Mouse (Mus musculus): ENCODE data around the gene Arid1b. TPM values are rescaled to one million over a fixed set of nuclear protein-coding genes. Genes with fewer than 3 reads are reported as not detected.

Arid1b gene
- polyA plus RNA-seq, 1 experiment from 2014 or later, result 14.1 TPM

DNA sequence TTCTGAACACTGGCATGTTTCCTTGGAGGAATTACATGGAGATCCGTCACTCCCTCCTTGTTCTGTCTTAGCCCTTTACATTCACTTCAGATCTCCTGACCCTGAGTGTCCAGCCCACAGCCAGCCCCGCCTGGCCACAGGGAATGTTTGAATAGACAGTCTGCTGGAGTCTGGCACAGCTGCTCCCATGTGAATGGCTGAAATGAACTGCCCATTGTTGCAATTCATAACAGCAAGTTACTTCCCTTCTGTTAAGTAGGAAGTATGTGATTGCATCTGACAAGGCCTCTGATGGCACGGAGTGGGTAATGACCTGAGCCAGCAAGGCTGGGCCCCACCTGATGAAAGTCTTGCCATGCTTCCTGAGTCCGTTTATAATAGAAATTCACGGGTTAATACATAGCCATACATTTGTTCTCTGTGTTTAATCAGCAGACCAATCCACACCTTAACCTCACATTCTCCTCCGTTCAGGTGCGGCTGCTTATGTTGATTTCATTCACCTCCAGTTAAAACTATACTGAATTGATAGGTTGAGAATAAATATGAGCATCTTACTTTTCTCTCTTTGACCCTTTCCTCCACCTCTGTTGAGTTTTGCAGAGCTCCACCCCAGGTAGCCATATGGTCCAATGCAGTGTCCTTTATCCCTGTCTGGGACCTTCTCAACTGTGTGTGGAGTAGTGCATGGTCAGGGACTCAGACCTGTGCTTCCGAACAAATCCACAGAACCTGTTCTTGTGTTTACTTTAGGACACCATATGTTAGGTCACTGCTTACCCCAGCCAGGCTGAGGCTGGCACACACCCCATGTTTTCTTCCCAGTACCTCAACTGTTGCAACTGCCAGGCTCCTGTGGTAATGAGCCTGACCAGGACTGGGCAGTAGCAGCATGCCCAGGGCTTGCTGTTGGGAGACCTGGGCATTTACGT lies 299.8 kb downstream of the Arid1b start:
- H3K27me3 ChIP-seq, result no peaks in the 10 kb centered on the region
- H3K9ac ChIP-seq, result no peak overlapping the region
- WGBS, result 55% methylated on average over 9 of the region's 9 CpGs
- no peaks in the 10 kb centered on the region for H3K9me3 ChIP-seq
- H3K4me3 ChIP-seq, result no peak overlapping the region
- H3K36me3 ChIP-seq, result peaks cover 14% of the 10 kb centered on the region
- peaks cover 54% of the 10 kb centered on the region for H3K4me1 ChIP-seq (replicated peaks)
- peak overlapping the region; percentile 77 for H3K27ac ChIP-seq (replicated peaks)
- no peak overlapping the region for H3K4me2 ChIP-seq
- ATAC-seq (ENCODE audit: low read depth), result no peak

DNA sequence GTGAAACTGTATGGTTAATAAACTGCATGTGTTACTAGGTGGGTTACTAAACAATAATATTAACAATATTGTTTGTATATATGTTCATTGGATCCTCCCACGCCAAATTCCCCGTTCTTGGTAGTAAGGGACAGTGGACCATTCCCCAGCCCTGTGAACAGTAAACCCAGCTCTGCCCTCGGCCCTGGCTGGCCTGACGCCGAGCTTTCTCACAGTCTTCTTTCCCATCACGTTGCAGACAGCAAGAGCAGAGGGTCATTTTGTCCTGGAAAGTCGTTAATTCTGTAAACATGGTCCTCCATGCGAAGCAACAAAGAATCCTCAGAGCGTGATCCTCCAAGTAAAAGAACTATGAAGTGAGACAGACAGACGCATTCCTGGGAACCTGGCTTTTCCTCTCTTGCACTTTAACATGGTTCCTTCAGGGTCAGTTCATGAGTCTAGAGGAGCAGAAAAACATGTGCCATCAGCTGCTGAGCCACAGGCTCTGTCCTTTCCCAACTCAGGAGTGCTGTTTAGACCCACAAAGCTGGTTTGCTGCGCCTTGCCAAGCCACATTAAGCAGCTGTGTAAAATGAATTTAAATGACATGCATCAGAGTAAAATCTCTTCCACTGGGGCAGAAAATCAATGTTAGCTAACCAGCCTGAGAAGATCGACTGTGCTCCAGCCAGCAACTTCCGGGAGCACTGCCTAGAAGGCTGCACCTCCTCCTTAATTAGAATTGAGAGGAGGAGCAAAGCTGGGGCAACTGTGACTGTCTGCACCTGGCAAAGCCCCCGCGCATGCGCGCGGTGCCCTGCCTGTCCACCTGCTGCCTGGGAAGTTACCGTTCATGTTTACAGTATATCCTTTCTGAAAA lies 301.2 kb downstream of the Arid1b start:
- no peak overlapping the region for H3K4me3 ChIP-seq
- H3K27me3 ChIP-seq, result no peaks in the 10 kb centered on the region
- peak overlapping the region; percentile 77 for H3K27ac ChIP-seq (replicated peaks)
- H3K4me2 ChIP-seq, result no peak overlapping the region
- no peaks in the 10 kb centered on the region for H3K9me3 ChIP-seq
- ATAC-seq (ENCODE audit: low read depth), result peak; percentile 49; the same call in 1 of the 2 replicates
- peaks cover 65% of the 10 kb centered on the region for H3K4me1 ChIP-seq (replicated peaks)
- H3K36me3 ChIP-seq, result peaks cover 11% of the 10 kb centered on the region
- 57% methylated on average over 19 of the region's 19 CpGs for WGBS
- no peak overlapping the region for H3K9ac ChIP-seq

DNA sequence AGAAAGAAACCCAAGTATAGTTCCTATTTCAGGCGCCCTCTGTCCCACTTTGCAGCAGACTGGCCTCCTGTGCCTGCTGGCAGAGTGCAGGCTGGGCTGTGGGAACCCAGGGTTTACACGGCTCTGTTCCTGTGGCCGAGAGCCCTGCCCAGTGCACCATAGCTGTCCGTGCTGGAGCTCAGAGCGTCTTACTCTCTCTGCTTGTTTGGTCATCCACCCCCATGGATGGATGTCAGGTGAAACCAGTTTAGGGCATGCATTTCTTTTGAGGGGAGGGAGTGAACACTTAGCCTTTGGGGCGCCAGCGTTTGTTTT lies 301.8 kb downstream of the Arid1b start:
- H3K9ac ChIP-seq, result 0 out of 2 replicates have a peak overlapping the region, but pooled peaks have one; percentile 22
- H3K9me3 ChIP-seq, result no peaks in the 10 kb centered on the region
- peaks cover 9% of the 10 kb centered on the region for H3K36me3 ChIP-seq
- no peaks in the 10 kb centered on the region for H3K27me3 ChIP-seq
- H3K4me3 ChIP-seq, result no peak overlapping the region
- H3K4me1 ChIP-seq (replicated peaks), result peaks cover 69% of the 10 kb centered on the region
- 69% methylated on average over 7 of the region's 7 CpGs for WGBS
- no peak for ATAC-seq (ENCODE audit: low read depth)
- no peak overlapping the region for H3K4me2 ChIP-seq
- peak overlapping the region; percentile 77 for H3K27ac ChIP-seq (replicated peaks)

DNA sequence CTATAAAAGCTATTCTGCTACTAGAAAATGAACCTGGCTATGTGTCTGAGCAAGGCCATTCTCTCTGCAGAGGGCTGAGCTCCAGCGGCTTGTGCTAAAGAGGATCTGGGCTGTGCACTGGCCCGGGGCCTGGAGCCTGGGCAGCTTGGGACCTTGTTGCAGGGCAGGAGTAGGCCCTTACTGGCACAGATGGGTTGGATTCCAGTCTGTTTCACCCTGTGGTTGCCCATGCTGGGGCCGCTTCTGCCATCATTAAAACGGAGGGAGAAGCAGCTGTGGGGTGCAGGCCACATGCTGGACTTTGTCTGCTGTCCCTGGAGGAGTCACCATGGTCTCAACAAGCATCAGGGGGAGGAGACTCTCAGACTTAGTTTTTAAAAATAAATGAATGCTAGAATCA lies 303.4 kb downstream of the Arid1b start:
- no peak for ATAC-seq (ENCODE audit: low read depth)
- Histone ChIP-seq H3K27ac (replicated peaks) (0 out of 2 replicates have a peak overlapping the region, but pooled peaks have one; percentile 28), H3K4me3 (no peak overlapping the region), H3K9ac (no peak overlapping the region), H3K4me2 (no peak overlapping the region), H3K9me3 (no peaks in the 10 kb centered on the region), H3K27me3 (no peaks in the 10 kb centered on the region), H3K4me1 (replicated peaks) (peaks cover 69% of the 10 kb centered on the region), H3K36me3 (no peaks in the 10 kb centered on the region)
- 87% methylated on average over 4 of the region's 4 CpGs for WGBS

DNA sequence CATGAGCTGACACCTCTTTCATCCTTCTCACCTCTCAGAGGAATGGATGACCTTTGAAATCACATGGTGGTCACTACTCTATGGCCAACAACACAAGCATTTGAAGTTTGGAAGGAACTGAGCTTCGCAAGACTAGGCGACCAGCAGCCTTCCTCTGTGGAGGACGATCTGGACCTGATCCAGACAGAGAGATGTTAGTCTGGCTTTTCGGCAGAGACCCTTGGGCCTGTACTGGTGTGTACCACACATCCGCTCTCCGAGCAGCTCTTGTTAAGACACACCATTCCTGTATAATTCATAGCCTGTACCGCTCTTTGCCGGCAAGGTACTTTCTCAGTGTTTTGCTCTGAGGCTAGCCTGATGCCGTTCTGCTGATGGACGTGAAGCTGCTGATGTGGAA lies 303.9 kb downstream of the Arid1b start:
- WGBS, result 65% methylated on average over 10 of the region's 10 CpGs
- Histone ChIP-seq H3K27me3 (no peaks in the 10 kb centered on the region), H3K9ac (no peak overlapping the region), H3K4me3 (no peak overlapping the region), H3K36me3 (no peaks in the 10 kb centered on the region), H3K9me3 (no peaks in the 10 kb centered on the region), H3K4me2 (no peak overlapping the region), H3K4me1 (replicated peaks) (peaks cover 69% of the 10 kb centered on the region), H3K27ac (replicated peaks) (0 out of 2 replicates have a peak overlapping the region, but pooled peaks have one; percentile 23)
- no peak for ATAC-seq (ENCODE audit: low read depth)

DNA sequence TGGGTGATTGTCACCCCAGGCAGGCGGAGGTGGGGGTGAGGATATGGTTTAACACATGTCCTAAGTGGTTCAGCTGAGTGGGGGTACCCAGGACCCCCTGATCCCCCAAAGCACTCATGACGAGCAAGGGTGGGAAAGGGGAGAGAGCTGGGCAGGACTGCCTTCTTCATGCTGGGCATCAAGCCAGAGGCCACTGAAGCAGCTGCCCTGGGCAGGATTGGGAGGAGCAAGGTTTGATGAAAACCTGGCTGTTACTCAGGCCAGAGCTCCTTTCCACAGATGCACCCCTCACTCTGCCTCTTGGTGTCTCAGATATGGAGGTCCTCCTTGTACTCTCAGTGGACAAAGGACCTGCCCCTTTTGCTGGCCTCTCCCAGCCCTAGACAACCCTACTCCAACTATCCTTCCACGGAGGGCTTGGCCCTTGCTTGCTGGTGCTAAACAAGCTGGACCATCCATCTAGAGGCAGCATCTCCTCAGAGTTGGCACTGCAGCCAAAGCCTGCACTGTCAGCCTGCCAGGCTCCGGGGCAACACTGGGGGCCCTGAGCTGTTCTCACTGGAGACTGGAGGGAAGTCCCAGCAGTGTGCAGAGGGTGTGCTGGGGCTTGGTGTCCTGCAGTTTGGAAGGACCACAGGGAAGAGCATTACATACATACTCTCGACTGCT lies 304.9 kb downstream of the Arid1b start:
- peak overlapping the region; percentile 46 for H3K27ac ChIP-seq (replicated peaks)
- no peaks in the 10 kb centered on the region for H3K27me3 ChIP-seq
- no peaks in the 10 kb centered on the region for H3K9me3 ChIP-seq
- H3K4me1 ChIP-seq (replicated peaks), result peaks cover 61% of the 10 kb centered on the region
- WGBS, result 80% methylated on average over 5 of the region's 5 CpGs
- H3K9ac ChIP-seq, result no peak overlapping the region
- no peak overlapping the region for H3K4me3 ChIP-seq
- H3K4me2 ChIP-seq, result no peak overlapping the region
- no peaks in the 10 kb centered on the region for H3K36me3 ChIP-seq
- ATAC-seq (ENCODE audit: low read depth), result no peak

DNA sequence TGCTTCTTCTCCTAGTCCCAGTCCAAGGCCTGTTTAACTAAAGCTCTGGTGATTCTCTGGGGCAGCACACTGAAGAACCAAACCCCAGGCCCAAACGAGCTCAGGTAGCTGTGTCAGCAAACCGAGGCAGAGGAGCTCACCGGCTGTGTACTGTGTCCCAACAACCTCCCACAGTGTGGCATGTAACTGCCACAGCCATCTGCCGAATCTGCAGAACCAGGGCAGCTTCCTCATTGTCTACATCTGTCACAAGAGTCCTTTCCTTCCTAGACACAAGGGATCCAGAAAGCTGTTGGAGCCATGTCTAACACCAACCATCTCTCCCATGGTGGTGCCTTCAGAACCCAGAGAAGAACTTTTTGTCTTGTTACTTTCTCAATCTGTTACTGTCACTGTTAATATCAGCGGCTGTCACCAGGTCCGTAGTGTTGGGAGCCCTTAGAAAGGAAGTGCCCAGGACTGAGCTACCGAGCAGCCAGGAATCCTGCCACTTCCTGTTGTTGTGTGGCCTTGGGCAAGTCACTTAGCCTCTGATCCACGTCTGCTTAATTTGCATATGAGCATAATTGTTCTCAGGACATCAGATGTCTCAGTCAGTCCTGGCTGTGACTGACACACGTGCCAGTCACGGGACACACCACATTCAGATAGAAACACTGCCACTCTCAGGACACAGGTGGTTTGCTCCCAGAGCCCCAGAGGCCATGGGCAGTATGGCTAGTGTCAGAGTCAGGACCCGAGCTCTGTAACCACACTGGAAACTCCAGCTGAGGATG lies 309.0 kb downstream of the Arid1b start:
- H3K4me1 ChIP-seq (replicated peaks), result peaks cover 22% of the 10 kb centered on the region
- no peak overlapping the region for H3K4me3 ChIP-seq
- H3K27me3 ChIP-seq, result no peaks in the 10 kb centered on the region
- H3K36me3 ChIP-seq, result peaks cover 21% of the 10 kb centered on the region
- no peak overlapping the region for H3K27ac ChIP-seq (replicated peaks)
- no peak overlapping the region for H3K9ac ChIP-seq
- no peaks in the 10 kb centered on the region for H3K9me3 ChIP-seq
- no peak for ATAC-seq (ENCODE audit: low read depth)
- no peak overlapping the region for H3K4me2 ChIP-seq
- 75% methylated on average over 11 of the region's 11 CpGs for WGBS

DNA sequence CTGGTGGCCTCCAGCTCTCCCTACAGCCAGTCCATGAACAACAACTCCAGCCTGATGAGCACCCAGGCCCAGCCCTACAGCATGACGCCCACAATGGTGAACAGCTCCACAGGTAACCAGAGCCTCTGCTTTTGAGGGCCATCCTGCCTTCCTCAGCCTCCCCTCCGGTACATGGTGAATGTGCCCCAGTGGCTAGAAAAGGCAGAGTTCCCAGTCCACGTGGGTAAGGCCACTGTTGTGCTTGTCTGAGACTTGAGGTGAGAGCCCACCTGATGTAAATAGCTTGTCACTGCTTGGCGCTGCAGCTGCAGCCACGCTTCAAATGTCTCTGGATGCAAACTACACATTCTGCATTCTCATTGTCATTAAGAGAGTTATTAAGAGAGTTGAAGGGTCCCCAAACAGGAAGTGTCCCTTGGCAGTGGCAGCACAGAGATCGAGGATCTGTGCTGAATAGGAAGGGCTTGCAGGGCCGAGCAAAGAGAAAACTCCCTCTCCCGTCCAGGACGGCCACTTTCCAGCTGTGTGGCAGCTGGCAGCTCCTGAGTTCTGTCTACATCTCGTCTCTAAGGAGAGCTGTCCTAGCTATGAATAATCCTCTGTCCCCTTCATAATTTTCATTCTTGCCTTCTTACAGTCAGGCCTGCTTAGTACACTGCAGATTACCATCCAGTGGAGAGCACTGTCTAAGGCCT lies 311.8 kb downstream of the Arid1b start:
- Histone ChIP-seq H3K4me2 (no peak overlapping the region), H3K27me3 (no peaks in the 10 kb centered on the region), H3K9me3 (no peaks in the 10 kb centered on the region), H3K4me1 (replicated peaks) (peaks cover 18% of the 10 kb centered on the region), H3K36me3 (peaks cover 21% of the 10 kb centered on the region), H3K4me3 (no peak overlapping the region), H3K9ac (0 out of 2 replicates have a peak overlapping the region, but pooled peaks have one; percentile 26), H3K27ac (replicated peaks) (0 out of 2 replicates have a peak overlapping the region, but pooled peaks have one; percentile 13)
- ATAC-seq (ENCODE audit: low read depth), result no peak
- 83% methylated on average over 10 of the region's 10 CpGs for whole genome bisulfite sequencing

DNA sequence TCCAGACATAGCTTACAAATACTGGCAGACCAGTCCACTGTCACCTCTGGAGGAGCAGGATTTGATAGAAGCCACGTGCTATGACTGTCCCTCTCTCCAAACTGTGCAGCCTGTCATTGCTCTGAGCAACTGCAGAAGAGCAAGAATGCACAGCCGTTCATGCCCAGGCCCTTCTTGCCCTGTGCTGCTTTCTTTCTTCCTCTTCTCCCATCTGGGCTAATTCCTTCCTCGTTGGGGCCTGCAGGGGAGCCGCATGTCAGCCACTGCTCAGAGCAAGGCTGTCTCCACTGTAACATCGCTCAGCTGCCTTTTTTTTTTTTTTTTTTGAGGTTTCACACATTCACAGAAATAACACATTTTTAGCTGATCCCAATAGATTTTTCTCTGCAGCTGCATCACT lies 315.8 kb downstream of the Arid1b start:
- Histone ChIP-seq H3K9ac (no peak overlapping the region), H3K9me3 (no peaks in the 10 kb centered on the region), H3K27ac (replicated peaks) (peak overlapping the region; percentile 61), H3K4me3 (no peak overlapping the region), H3K27me3 (no peaks in the 10 kb centered on the region), H3K4me2 (no peak overlapping the region), H3K36me3 (peaks cover 43% of the 10 kb centered on the region), H3K4me1 (replicated peaks) (peaks cover 32% of the 10 kb centered on the region)
- ATAC-seq (ENCODE audit: low read depth), result 0 out of 2 replicates have a peak, but pooled peaks have one; percentile 24
- 44% methylated on average over 5 of the region's 5 CpGs for WGBS

DNA sequence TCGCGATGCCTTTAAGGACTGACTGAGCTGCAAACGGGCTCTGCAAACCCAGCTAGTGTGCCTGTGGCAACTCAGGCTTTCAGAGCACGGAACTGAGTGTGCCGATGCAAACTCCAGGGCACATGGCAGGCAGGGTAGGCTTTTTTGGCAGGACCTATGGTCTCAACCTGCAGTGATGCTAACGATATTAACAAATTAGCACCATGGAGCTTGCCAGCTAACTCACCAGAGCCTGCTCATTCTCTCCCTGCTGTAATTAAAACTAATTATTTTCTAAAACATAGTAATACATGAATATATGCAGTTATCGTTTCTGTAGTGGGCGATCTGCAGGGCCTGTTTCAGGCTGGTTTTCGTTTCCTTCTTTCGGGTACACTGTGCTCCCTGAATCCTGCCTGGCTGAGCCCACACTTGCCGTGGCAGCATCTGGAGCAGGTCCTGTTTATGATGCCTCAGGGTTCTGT lies 316.3 kb downstream of the Arid1b start:
- ATAC-seq (ENCODE audit: low read depth), result no peak
- Histone ChIP-seq H3K27ac (replicated peaks) (peak overlapping the region; percentile 61; the same call in 1 of the 2 replicates), H3K4me2 (no peak overlapping the region), H3K4me3 (no peak overlapping the region), H3K36me3 (peaks cover 43% of the 10 kb centered on the region), H3K27me3 (no peaks in the 10 kb centered on the region), H3K4me1 (replicated peaks) (peaks cover 32% of the 10 kb centered on the region), H3K9ac (no peak overlapping the region), H3K9me3 (no peaks in the 10 kb centered on the region)
- 69% methylated on average over 11 of the region's 11 CpGs for WGBS

DNA sequence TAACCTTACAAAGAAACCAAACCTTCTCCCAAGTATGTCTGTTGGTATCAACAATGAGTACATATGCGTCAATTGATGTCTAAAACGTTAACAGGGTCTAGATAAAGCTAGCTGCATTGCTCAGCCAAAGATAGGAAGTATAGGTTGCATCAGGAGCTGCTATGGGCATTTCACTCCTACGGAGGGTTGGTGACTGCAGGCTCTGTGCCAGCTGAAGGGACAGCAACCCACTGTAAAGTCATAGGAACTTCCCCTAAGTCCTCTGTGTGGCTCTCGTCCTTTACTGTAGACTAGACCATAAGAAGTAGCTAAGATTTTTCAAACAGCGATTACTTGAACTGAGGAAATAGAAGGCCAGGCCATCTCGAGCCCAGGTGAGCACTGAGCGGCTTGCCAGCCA lies 316.9 kb downstream of the Arid1b start:
- peaks cover 42% of the 10 kb centered on the region for H3K36me3 ChIP-seq
- H3K9ac ChIP-seq, result no peak overlapping the region
- 85% methylated on average over 7 of the region's 7 CpGs for WGBS
- no peak overlapping the region for H3K4me2 ChIP-seq
- H3K27ac ChIP-seq (replicated peaks), result no peak overlapping the region
- H3K9me3 ChIP-seq, result no peaks in the 10 kb centered on the region
- no peak overlapping the region for H3K4me3 ChIP-seq
- H3K27me3 ChIP-seq, result no peaks in the 10 kb centered on the region
- no peak for ATAC-seq (ENCODE audit: low read depth)
- peaks cover 32% of the 10 kb centered on the region for H3K4me1 ChIP-seq (replicated peaks)

All from neural tube, embryonic 13.5 days (tissue).